Mouse (Mus musculus) cerebellum, adult 9-10 months (tissue): ENCODE data around the gene Uqcr11.

Experiments
- DNase-seq: peaks from one replicate; pipeline ENCODE4 v3.0.0; 2022

The Uqcr11 gene

DNA sequence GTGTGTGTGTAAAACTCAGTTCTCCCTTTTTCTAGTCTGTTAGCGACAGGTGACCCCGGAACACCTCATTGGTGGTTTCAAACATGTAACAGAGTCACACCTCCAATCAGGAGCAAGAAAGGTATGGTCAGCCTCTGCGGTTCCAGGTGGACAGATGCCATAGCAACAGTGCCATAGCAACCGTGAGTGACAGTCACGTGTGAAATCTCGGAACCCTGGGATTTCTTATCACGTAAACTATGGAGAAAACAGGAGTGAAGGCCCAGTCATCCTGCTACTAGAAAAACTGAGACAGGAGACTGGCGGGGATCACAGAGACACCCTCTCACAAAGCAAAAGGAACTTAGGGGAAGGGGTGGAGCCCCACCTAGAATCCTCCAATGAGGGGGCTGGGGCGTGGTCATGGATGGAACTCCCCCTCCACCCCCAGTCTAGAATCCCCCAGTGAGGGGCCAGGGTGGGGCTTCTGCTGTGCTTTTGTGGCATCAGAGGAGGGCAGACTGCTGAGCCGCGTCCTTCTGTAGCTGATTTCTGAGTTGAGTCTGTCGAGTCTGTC, 35.1 kb downstream of the Uqcr11 start:
- peak; percentile 83 for DNase-seq

GRCm38 (mm10) chr10:80369995-80370747, 36.5 kb downstream of the Uqcr11 start:
- DNase-seq, result no peak

DNA sequence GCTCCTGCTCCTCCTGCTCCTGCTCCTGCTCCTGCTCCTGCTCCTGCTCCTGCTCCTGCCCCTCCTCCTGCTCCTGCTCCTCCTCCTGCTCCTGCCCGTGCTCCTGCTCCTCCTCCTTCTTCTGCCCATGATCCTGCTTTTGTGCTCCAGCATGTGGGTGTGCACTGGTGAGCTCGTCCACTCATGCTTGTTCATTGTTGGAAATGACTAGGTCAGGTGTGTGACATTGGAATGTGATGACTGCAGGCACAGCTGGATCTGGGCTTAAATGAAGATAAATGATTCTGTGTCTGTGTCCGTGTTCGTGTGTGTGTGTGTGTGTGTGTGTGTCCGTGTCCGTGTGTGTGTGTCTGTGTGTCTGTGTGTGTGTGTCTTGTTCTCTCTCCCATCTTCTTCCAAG, 38.2 kb downstream of the Uqcr11 start:
- DNase-seq, result no peak

DNA sequence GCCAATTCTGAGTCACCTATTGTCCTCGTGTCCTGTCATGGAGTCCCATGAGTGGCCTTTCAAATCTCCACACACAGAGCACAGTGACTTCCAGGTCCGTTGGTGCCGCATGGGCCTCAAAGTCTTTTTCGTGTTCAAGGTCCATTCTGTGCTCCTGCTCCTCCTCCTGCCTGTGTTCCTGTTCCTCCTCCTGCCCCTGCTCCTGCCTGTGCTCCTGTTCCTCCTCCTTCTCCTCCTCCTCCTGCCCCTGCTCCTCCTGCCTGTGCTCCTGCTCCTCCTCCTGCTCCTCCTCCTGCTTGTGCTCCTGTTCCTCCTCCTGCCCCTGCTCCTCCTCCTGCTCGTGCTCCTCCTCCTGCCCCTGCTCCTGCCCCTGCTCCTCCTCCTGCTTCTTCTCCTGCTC, 38.7 kb downstream of the Uqcr11 start:
- DNase-seq, result no peak

- no peak for DNase-seq
Measured at GRCm38 (mm10) chr10:80365736-80366135, 40.9 kb downstream of the Uqcr11 start.

- DNase-seq, result no peak
Measured at GRCm38 (mm10) chr10:80363734-80364133, 42.9 kb downstream of the Uqcr11 start.

GRCm38 (mm10) chr10:80357994-80358639, 48.5 kb downstream of the Uqcr11 start:
- peak; percentile 83 for DNase-seq

DNA sequence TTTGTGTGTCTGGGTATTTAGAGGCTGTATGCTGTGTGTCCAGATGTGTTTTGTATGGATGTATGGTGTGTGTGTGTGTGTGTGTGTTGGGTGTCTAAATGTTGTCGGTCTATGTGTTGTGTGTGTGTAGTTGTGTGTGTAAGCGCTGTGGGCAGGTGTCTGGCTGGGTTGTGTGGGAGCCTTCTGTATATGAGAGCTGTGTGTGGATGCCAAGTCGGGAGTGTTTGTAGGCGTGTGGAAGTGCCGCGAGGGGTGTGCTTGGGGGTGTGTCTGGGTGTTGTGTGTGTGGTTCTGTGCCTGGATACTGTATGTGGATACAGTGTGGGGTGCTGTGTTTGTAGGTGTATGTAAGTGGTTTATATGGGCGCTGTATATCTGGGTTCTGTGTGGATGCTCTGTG, 49.3 kb downstream of the Uqcr11 start:
- peak; percentile 66 for DNase-seq

DNA sequence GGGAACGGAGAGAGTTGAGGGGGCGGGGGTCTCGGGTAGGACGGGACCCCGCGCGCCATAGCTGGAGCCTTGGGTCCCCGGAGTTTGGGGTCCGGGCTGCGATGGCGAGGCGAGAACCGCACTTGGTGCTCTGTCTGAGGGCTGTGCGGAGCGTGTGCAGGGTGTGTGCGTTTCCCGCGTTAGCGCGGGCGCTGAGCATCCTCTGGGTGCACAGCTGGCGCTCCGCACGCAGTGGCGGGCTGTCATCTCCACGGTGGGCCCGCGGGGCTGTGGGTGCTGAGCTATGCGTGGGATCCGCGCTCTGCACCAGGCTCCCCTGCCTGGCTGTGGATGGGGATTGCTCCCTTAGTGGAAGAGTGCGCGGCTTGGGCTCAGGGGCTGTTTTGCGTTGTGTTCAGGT, 49.9 kb downstream of the Uqcr11 start:
- no peak for DNase-seq

DNA sequence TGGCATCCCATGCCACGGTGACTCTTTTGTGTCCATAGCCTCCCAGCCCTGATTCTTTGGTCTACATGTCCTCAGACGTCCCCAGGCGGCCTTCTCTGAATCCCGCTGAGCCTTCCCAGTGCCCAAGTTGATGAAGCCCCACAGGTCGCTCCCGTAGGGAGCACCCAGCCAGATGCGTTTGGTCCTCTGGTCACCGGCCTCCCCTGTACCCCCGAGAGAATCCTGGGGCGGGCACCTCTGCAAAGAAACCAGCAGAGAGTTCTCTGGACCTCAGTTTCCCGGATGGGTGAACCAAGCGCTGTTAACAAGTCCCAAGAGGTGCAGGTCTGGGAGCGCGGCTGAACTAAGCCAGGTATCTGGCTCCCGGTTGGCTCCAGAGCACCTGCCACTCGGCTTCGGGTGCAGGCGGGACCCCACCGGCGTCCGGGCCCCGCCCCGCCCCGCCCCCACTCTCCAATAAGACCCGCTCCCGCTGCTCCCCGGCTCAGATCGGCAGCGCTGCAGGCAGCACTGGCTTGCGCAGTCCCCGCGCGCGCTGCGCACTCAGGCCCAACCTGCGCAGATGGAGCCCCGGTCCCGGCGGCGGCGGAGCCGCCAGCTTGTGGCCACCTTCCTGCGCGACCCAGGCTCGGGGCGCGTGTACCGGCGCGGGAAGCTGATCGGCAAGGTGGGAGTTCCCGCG, 50.5 kb downstream of the Uqcr11 start, which contains the start of gene Plk5:
Plk5 (plus strand) TSS at position 459 of the 682 bp plus-strand sequence.
- peak; percentile 78 for DNase-seq

- peak; percentile 91 for DNase-seq
Measured at GRCm38 (mm10) chr10:80355431-80355830, 51.2 kb downstream of the Uqcr11 start.
